Mouse (Mus musculus): ENCODE measurements around the gene Frmd4a.

DNA sequence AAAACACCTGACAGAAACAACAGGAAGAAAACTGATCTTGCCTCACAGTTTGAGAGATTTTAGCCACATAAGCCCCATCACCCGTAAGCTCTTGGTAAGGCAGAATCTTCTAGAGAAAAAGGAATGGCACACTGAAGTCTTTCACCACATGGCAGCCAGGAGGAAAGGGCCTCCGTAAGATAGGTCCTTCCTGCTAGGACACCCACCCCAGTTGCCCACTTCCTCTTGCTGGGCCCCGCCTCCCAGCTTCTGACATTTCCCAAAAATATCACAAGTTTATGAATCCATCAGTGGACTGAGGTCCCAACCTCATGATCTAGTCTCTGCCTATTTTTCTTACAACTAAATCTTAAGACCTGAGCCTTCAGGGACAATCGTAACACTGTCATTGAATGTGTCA lies 373.6 kb downstream of the Frmd4a start:
- TF ChIP-seq GATA1 (IDR thresholded peaks at IDR 0.05; ENCODE audit: borderline replicate concordance, low read length): no peak
- TF ChIP-seq FLI1 (IDR thresholded peaks at IDR 0.05; ENCODE audit: low read length): no peak
